Mouse (Mus musculus): ENCODE results near the gene 4932438A13Rik.

GRCm38 (mm10) chr3:37039811-37040210, 176.9 kb downstream of the 4932438A13Rik start:
- TF ChIP-seq CTCF (IDR thresholded peaks at IDR 0.05; ENCODE audit: low read depth, low read length) = no peak
- no peak for TF ChIP-seq POLR2A (IDR thresholded peaks at IDR 0.05; ENCODE audit: borderline replicate concordance, low read depth, low read length)
